Mouse (Mus musculus) lung, embryonic 14.5 days (tissue): ENCODE data around the gene Clec2e. TPM values are rescaled to one million over a fixed set of nuclear protein-coding genes. Genes with fewer than 3 reads are reported as not detected.
"Not testable (repeated sequence)": the region's sequence is repeated elsewhere in the genome, so short reads cannot be mapped to it uniquely, and the experiment has no call there.

ENCODE experiments used
- ATAC-seq: fragments of 200-750 bp; cut with Nextera tagmentation; 2 replicates; pipeline ENCODE4 v1.8.0; 2017; ENCODE audit warnings: mild to moderate bottlenecking, moderate TSS enrichment, moderate library complexity; ENCODE audit not compliant: insufficient read depth
- DNase-seq: peaks from one replicate; pipeline ENCODE4 v3.0.0-alpha.2; 2015
- H3K27ac ChIP-seq: fragments of 300-500 bp; sonication (generic); 2 replicates; pipeline ENCODE4 v1.5.1; 2014; ENCODE audit warnings: low read depth, mild to moderate bottlenecking, moderate library complexity
- H3K27me3 ChIP-seq: fragments of 300-500 bp; sonication (generic); 2 replicates; pipeline ENCODE4 v1.6.1; 2014; ENCODE audit warnings: low read length, control low read depth; ENCODE audit not compliant: insufficient read depth
- H3K36me3 ChIP-seq: fragments of 300-500 bp; sonication (generic); 2 replicates; pipeline ENCODE4 v1.6.1; 2014; ENCODE audit warnings: control low read depth; ENCODE audit not compliant: insufficient read depth
- H3K4me1 ChIP-seq: fragments of 300-500 bp; sonication (generic); 2 replicates; pipeline ENCODE4 v1.6.1; 2014; ENCODE audit warnings: antibody characterized with exemption, control low read depth; ENCODE audit not compliant: insufficient read depth
- H3K4me2 ChIP-seq: fragments of 300-500 bp; sonication (generic); 2 replicates; pipeline ENCODE4 v1.6.1; 2014; ENCODE audit warnings: mild to moderate bottlenecking
- H3K4me3 ChIP-seq: fragments of 300-500 bp; sonication (generic); 2 replicates; pipeline ENCODE4 v1.5.1; 2014; ENCODE audit warnings: low read depth, low read length
- H3K9ac ChIP-seq: fragments of 300-500 bp; sonication (generic); 2 replicates; pipeline ENCODE4 v1.6.1; 2014
- H3K9me3 ChIP-seq: fragments of 300-500 bp; sonication (generic); 2 replicates; pipeline ENCODE4 v1.6.1; 2016; ENCODE audit warnings: low read depth, low read length, control low read depth
- CTCF ChIP-seq: IDR thresholded peaks from 2 replicates; pipeline ENCODE4 v1.5.1; 2016; ENCODE audit warnings: antibody characterized with exemption, low read depth
- WGBS: fragments of 180-500 bp; shearing (Covaris S2); extraction: QIAGEN DNeasy Blood & Tissue Kit; methylation state at CpG from one replicate; pipeline ENCODE4 v1.1.7; 2014; 5-methylcytosine and 5-hydroxymethylcytosine counted together
- polyA plus RNA-seq: library from polyadenylated mRNA; unstranded; fragments of >200 nt; fragmentation: Nextera tagmentation; extraction: Ambion mirVana; gene quantifications from 2 replicates; pipeline ENCODE4 v1.2.1, GENCODE M21; 2014

Gene Clec2e
- polyA plus RNA-seq, 1 experiment from 2014 or later, result not detected

GRCm38 (mm10) chr6:129088161-129088560 is 12.6 kb downstream of the Clec2e start:
- H3K27ac ChIP-seq, result no peak overlapping the region
- peak; percentile 54 for DNase-seq
- no peaks in the 10 kb centered on the region for H3K4me1 ChIP-seq

GRCm38 (mm10) chr6:129086031-129086430 is 14.7 kb downstream of the Clec2e start:
- not testable (repeated sequence) for H3K4me2 ChIP-seq, ATAC-seq, H3K27ac ChIP-seq, H3K4me1 ChIP-seq, H3K4me3 ChIP-seq, H3K9ac ChIP-seq, H3K27me3 ChIP-seq, H3K9me3 ChIP-seq, H3K36me3 ChIP-seq, DNase-seq
- WGBS, result 80% methylated on average over 2 of the region's 2 CpGs

More at GRCm38 (mm10) chr6:129088161-129088560, 12.6 kb downstream of the Clec2e start:
- Histone ChIP-seq H3K9me3 (no peaks in the 10 kb centered on the region), H3K4me2 (no peak overlapping the region), H3K4me3 (no peak overlapping the region), H3K9ac (no peak overlapping the region), H3K36me3 (no peaks in the 10 kb centered on the region), H3K27me3 (no peaks in the 10 kb centered on the region)
- ATAC-seq, result no peak
- WGBS, result 77% methylated on average over 1 of the region's 1 CpGs
- TF ChIP-seq CTCF, result peak; percentile 48

- 87% methylated on average over 6 of the region's 6 CpGs for WGBS
- no peak for ATAC-seq
- no peaks in the 10 kb centered on the region for H3K9me3 ChIP-seq
Measured at GRCm38 (mm10) chr6:129085098-129085497, 15.6 kb downstream of the Clec2e start.

DNA sequence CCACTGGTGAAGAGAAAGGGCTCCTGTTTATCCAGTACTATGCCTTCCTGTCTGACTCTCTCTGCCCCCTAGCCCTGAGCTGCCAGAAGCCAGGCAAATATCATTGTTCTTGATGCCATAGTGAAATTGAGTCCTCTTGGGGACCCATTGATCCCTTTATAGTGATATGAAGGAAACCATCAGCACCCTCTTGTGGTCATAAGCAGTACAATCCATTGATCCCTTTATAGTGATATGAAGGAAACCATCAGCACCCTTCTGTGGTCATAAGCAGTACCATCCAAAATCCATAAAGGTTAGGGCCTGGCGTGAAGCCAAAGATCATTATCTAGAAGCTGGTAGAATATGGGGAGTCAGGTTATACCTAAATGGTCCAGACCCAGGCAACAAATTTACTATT is 33.7 kb downstream of the Clec2e start:
- WGBS, result 65% methylated on average over 1 of the region's 1 CpGs
- peak; percentile 86 for TF ChIP-seq CTCF
- Histone ChIP-seq H3K4me3 (no peak overlapping the region), H3K36me3 (no peaks in the 10 kb centered on the region), H3K27me3 (no peaks in the 10 kb centered on the region), H3K9me3 (peaks cover 5% of the 10 kb centered on the region; the same call in 1 of the 2 replicates), H3K9ac (no peak overlapping the region), H3K27ac (no peak overlapping the region), H3K4me1 (no peaks in the 10 kb centered on the region), H3K4me2 (no peak overlapping the region)
- DNase-seq (peak; percentile 79), ATAC-seq (peak; percentile 84)

More at GRCm38 (mm10) chr6:129085098-129085497, 15.6 kb downstream of the Clec2e start:
- no peak overlapping the region for H3K27ac ChIP-seq
- H3K27me3 ChIP-seq, result no peaks in the 10 kb centered on the region
- TF ChIP-seq CTCF, result no peak
- H3K9ac ChIP-seq, result no peak overlapping the region
- H3K4me1 ChIP-seq, result no peaks in the 10 kb centered on the region
- H3K36me3 ChIP-seq, result no peaks in the 10 kb centered on the region
- H3K4me2 ChIP-seq, result no peak overlapping the region
- no peak overlapping the region for H3K4me3 ChIP-seq
- no peak for DNase-seq

GRCm38 (mm10) chr6:129066530-129066929 is 34.2 kb downstream of the Clec2e start:
- H3K4me2 ChIP-seq, result no peak overlapping the region
- H3K9me3 ChIP-seq, result peaks cover 5% of the 10 kb centered on the region; the same call in 1 of the 2 replicates
- H3K4me3 ChIP-seq, result no peak overlapping the region
- H3K27ac ChIP-seq, result no peak overlapping the region
- no peaks in the 10 kb centered on the region for H3K4me1 ChIP-seq
- TF ChIP-seq CTCF, result no peak
- H3K9ac ChIP-seq, result no peak overlapping the region
- DNase-seq (no peak), ATAC-seq (no peak)
- H3K27me3 ChIP-seq, result no peaks in the 10 kb centered on the region
- H3K36me3 ChIP-seq, result no peaks in the 10 kb centered on the region

GRCm38 (mm10) chr6:129065857-129066256 is 34.9 kb downstream of the Clec2e start:
- Histone ChIP-seq H3K9ac (no peak overlapping the region), H3K4me2 (no peak overlapping the region), H3K27ac (no peak overlapping the region), H3K4me1 (no peaks in the 10 kb centered on the region), H3K36me3 (no peaks in the 10 kb centered on the region), H3K4me3 (no peak overlapping the region), H3K9me3 (no peaks in the 10 kb centered on the region), H3K27me3 (no peaks in the 10 kb centered on the region)
- 91% methylated on average over 3 of the region's 3 CpGs for WGBS
- DNase-seq (no peak), ATAC-seq (no peak)
- TF ChIP-seq CTCF, result no peak

GRCm38 (mm10) chr6:129065407-129065806 is 35.3 kb downstream of the Clec2e start:
- 69% methylated on average over 3 of the region's 3 CpGs for WGBS
- H3K36me3 ChIP-seq, result no peaks in the 10 kb centered on the region
- ATAC-seq (no peak), DNase-seq (no peak)
- H3K4me3 ChIP-seq, result no peak overlapping the region
- no peak overlapping the region for H3K9ac ChIP-seq
- H3K27me3 ChIP-seq, result no peaks in the 10 kb centered on the region
- H3K4me1 ChIP-seq, result no peaks in the 10 kb centered on the region
- H3K9me3 ChIP-seq, result no peaks in the 10 kb centered on the region
- H3K27ac ChIP-seq, result no peak overlapping the region
- no peak for TF ChIP-seq CTCF
- no peak overlapping the region for H3K4me2 ChIP-seq

DNA sequence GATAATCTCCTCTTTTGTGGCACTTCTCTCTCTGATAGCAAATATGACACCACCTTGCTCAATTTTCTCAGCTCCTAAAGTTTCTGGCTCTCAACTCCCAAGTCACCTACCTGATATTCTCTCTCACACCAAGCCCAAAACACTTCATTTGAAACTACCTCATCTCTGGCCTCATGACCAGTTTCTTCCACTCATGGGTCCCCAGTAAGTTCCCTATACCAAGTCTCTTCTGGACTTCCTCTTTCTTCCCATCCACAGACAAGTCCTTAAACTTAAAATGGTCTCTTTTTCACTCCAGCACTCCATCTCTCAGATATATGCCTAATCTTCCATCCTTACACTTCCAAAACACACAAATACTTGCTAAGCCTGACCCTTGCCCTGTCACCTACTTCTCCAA is 42.7 kb downstream of the Clec2e start:
- TF ChIP-seq CTCF, result no peak
- Histone ChIP-seq H3K27me3 (no peaks in the 10 kb centered on the region), H3K4me1 (no peaks in the 10 kb centered on the region), H3K27ac (no peak overlapping the region), H3K4me3 (no peak overlapping the region), H3K9me3 (no peaks in the 10 kb centered on the region), H3K4me2 (no peak overlapping the region), H3K36me3 (no peaks in the 10 kb centered on the region), H3K9ac (no peak overlapping the region)
- DNase-seq (no peak), ATAC-seq (no peak)
